Comparison of ENCODE assay signal across 26 mouse cellular contexts in genomic region chr4:66271550-66272117, GRCm38 (mm10).
"Had no signal": no experiment of that assay in that cellular context is flagged by ENCODE, and none has a peak within 500 bp of the region (broad histone marks: within the 10 kb centered on the region; RNA-seq: fewer than 3 reads in every experiment).

No protein-coding gene starts in this region.

- H3K27ac ChIP-seq: kidney, postnatal 0 days; layer of hippocampus, adult 2 months; liver, embryonic 12.5 days; liver, embryonic 15.5 days; lung, embryonic 15.5 days; midbrain, embryonic 10.5 days; neural tube, embryonic 12.5 days; stomach, postnatal 0 days had no signal

- H3K4me2 ChIP-seq: liver, embryonic 12.5 days; liver, embryonic 15.5 days; lung, embryonic 15.5 days; neural tube, embryonic 12.5 days had no signal

- H3K9me3 ChIP-seq: liver, embryonic 12.5 days; liver, embryonic 15.5 days; lung, embryonic 15.5 days; megakaryocyte, embryonic 14.5 days; midbrain, embryonic 10.5 days; neural tube, embryonic 12.5 days had no signal

- H3K36me3 ChIP-seq: liver, embryonic 12.5 days; liver, embryonic 15.5 days; lung, embryonic 15.5 days; midbrain, embryonic 10.5 days; neural tube, embryonic 12.5 days had no signal

- H3K4me1 ChIP-seq: liver, embryonic 12.5 days; liver, embryonic 15.5 days; lung, embryonic 15.5 days; megakaryocyte, embryonic 14.5 days; midbrain, embryonic 10.5 days; neural tube, embryonic 12.5 days had no signal

- H3K4me3 ChIP-seq: layer of hippocampus, adult 2 months; liver, embryonic 12.5 days; liver, embryonic 15.5 days; lung, embryonic 15.5 days; megakaryocyte, embryonic 14.5 days; midbrain, embryonic 10.5 days; myocyte; neural tube, embryonic 12.5 days had no signal

- ATAC-seq: inflammation-experienced regulatory T-cells, adult 6 months; intestine, embryonic 16.5 days; liver, embryonic 12.5 days had no signal

- H3K27me3 ChIP-seq: liver, embryonic 12.5 days; liver, embryonic 15.5 days; lung, embryonic 15.5 days; megakaryocyte, embryonic 14.5 days; neural tube, embryonic 12.5 days had no signal

- DNase-seq: kidney, adult 18-20 months; kidney, adult 9 months; kidney, postnatal 25 days; layer of hippocampus, adult 9-11 months; liver; lung, adult 18-20 months; lung, postnatal 10 days; lung, postnatal 36 days; right cerebral cortex, adult 18-20 months; right cerebral cortex, postnatal 14 days; right cerebral cortex, postnatal 4 days; thymus, adult 2 months; thymus, postnatal 14 days; thymus, postnatal 4 days had no signal

- H3K9ac ChIP-seq: liver, embryonic 12.5 days; liver, embryonic 15.5 days; lung, embryonic 15.5 days; neural tube, embryonic 12.5 days had no signal
